Mouse (Mus musculus): ENCODE measurements around the gene Wdr12. TPM values are rescaled to one million over a fixed set of nuclear protein-coding genes. Genes with fewer than 3 reads are reported as not detected.
A peak's percentile ranks its signal among the peaks of the same experiment; 100 is the strongest.

Gene Wdr12
- total and polyA plus RNA-seq, 3 experiments, result 82.7 to 420 (median 94.4) TPM

DNA sequence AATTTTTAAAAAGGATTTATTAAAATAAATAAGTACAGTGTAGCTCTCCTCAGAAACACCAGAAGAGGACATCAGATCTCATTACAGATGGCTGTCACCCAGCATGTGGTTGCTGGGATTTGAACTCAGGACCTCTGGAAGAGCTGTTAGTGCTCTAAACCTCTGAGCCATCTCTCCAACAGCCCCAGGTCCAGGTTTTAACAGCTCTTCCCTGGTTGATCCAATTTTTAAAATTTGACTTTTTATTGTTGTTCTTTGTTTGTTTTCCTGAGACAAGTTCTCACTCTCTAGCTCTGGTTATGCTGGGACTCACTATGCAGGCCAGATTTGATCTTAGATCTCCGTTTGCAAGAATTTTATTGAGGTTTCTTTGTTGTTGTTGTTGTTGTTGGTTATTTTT, 53.9 kb downstream of the Wdr12 start:
- H3K9ac ChIP-seq (ENCODE audit: control insufficient read depth, low read depth, low read length, poor library complexity, severe bottlenecking), result no peak overlapping the region
- no peaks in the 10 kb centered on the region; a peak in 1 of 4 replicates for H3K36me3 ChIP-seq (ENCODE audit: control insufficient read depth in 1 of 2, insufficient read depth in 2 of 2, low read length in 2 of 2)
- DNase-seq (ENCODE audit: low read depth, low spot score), result no peak
- H3K4me3 ChIP-seq (ENCODE audit: control insufficient read depth in 1 of 2, insufficient read depth in 1 of 2, low read depth in 2 of 2, low read length in 2 of 2), result no peak overlapping the region
- no peaks in the 10 kb centered on the region; the same call in 1 of the 2 replicates for H3K79me2 ChIP-seq (ENCODE audit: control insufficient read depth, insufficient read depth, low read length, poor library complexity)
- H3K27me3 ChIP-seq (ENCODE audit: control insufficient read depth in 1 of 2, insufficient read depth in 2 of 2, low read length in 2 of 2), result peaks cover 2 to 5% of the 10 kb centered on the region in 2 experiments; a peak in 3 of 4 replicates
- no peak overlapping the region for H3K27ac ChIP-seq (ENCODE audit: control insufficient read depth, low read depth, low read length)
- 0 out of 4 replicates have a peak, but pooled peaks cover 2 to 3% of the 10 kb centered on the region in 2 experiments for H3K4me1 ChIP-seq (ENCODE audit: control insufficient read depth in 1 of 2, insufficient read depth in 2 of 2, low read length in 2 of 2)
- H3K9me3 ChIP-seq (replicated peaks; ENCODE audit: insufficient read depth, low read length), result no peaks in the 10 kb centered on the region
- TF ChIP-seq MYC (IDR thresholded peaks at IDR 0.05; ENCODE audit: low read depth, low read length) (no peak), TBP (IDR thresholded peaks at IDR 0.05; ENCODE audit: low read depth, low read length) (peak; percentile 96), USF2 (IDR thresholded peaks at IDR 0.05; ENCODE audit: borderline replicate concordance in 1 of 2, insufficient read depth in 1 of 2, low read depth in 1 of 2, low read length in 2 of 2) (no peak)

DNA sequence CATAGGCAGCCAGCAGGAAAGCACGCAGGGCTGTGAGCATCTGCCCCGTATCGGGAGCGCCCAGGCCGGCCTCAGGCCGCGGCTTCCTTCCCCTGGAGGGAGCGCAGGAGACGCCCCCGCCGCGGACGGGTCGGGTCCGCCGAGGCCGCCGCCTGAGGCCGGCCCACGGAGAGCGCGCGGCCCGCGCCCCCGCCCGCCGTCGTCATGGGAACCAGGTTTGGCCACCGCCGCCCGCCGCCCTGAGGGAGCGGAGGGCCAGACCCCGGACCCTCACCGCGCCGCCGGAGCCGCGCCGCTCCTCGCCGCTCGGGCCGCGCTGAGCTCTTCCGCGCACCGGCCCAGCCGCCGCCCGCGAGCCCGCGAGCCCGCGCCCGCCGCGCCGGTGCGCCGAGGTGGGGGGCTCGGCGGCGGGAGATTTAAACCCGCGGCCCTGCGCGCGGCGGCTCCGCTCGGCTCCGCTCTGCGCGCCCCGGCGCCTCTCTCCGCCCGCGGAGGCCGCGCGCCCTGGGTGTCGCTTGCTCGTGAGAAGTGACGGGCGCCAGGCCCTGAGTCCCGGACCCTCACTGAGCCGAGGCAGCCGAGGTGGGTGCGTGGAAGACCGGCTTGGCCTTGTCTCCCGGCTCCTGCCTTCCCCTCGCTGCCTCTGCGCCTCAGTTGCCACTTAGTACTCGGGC, 55.5 kb downstream of the Wdr12 start, which contains the start of gene Ica1l:
Gene Ica1l (minus strand): TSS at position 389 of the 674 bp plus-strand sequence.
- Histone ChIP-seq H3K9me3 (replicated peaks; ENCODE audit: insufficient read depth, low read length) (no peaks in the 10 kb centered on the region), H3K27ac (ENCODE audit: control insufficient read depth, low read depth, low read length) (0 out of 2 replicates have a peak within 1 kb of the TSS, but pooled peaks have one; percentile 12), H3K4me3 (ENCODE audit: control insufficient read depth in 1 of 2, insufficient read depth in 1 of 2, low read depth in 2 of 2, low read length in 2 of 2) (peak within 1 kb of the TSS; percentile 82 to 98), H3K27me3 (ENCODE audit: control insufficient read depth in 1 of 2, insufficient read depth in 2 of 2, low read length in 2 of 2) (peaks cover 2 to 5% of the 10 kb centered on the region in 2 experiments; a peak in 3 of 4 replicates), H3K36me3 (ENCODE audit: control insufficient read depth in 1 of 2, insufficient read depth in 2 of 2, low read length in 2 of 2) (no peaks in the 10 kb centered on the region; a peak in 1 of 4 replicates), H3K4me1 (ENCODE audit: control insufficient read depth in 1 of 2, insufficient read depth in 2 of 2, low read length in 2 of 2) (0 out of 4 replicates have a peak, but pooled peaks cover 2 to 3% of the 10 kb centered on the region in 2 experiments), H3K79me2 (ENCODE audit: control insufficient read depth, insufficient read depth, low read length, poor library complexity) (no peaks in the 10 kb centered on the region; the same call in 1 of the 2 replicates), H3K9ac (ENCODE audit: control insufficient read depth, low read depth, low read length, poor library complexity, severe bottlenecking) (peak within 1 kb of the TSS; percentile 77)
- DNase-seq (ENCODE audit: low read depth, low spot score), result peak; percentile 59
- TF ChIP-seq POLR2AphosphoS2 (IDR thresholded peaks at IDR 0.05; ENCODE audit: low read length), result no peak
- peak; percentile 85 for TF ChIP-seq UBTF (IDR thresholded peaks at IDR 0.05; ENCODE audit: borderline replicate concordance, insufficient read depth, low read depth, low read length)
- TF ChIP-seq MYB (IDR thresholded peaks at IDR 0.05; ENCODE audit: low read depth, low read length), result no peak
- no peak for TF ChIP-seq HCFC1 (IDR thresholded peaks at IDR 0.05; ENCODE audit: low read depth, low read length)
- TF ChIP-seq ZMIZ1 (IDR thresholded peaks at IDR 0.05; ENCODE audit: low read depth, low read length), result no peak
- TF ChIP-seq POLR2A (IDR thresholded peaks at IDR 0.05; ENCODE audit: control insufficient read depth in 1 of 2, insufficient read depth in 1 of 2, low read depth in 1 of 2, low read length in 2 of 2, poor library complexity in 1 of 2), result 0 out of 4 replicates have a peak, but pooled peaks of 1 of the 2 experiments have one; percentile 44
- TF ChIP-seq JUND (IDR thresholded peaks at IDR 0.05; ENCODE audit: low read depth, low read length), result no peak
- TF ChIP-seq NRF1 (IDR thresholded peaks at IDR 0.05; ENCODE audit: insufficient read depth, low read depth, low read length, poor library complexity, severe bottlenecking), result no peak
- TF ChIP-seq ELF1 (IDR thresholded peaks at IDR 0.05; ENCODE audit: low read depth, low read length), result no peak
- no peak for TF ChIP-seq MAFK (IDR thresholded peaks at IDR 0.05; ENCODE audit: borderline replicate concordance, low read depth, low read length)
- peak; percentile 26; the same call in 1 of the 2 replicates for TF ChIP-seq MAZ (IDR thresholded peaks at IDR 0.05; ENCODE audit: low read depth, low read length)
- no peak for TF ChIP-seq EP300 (IDR thresholded peaks at IDR 0.05; ENCODE audit: low read depth in 1 of 2, low read length in 2 of 2)
- no peak for TF ChIP-seq ZKSCAN1 (IDR thresholded peaks at IDR 0.05; ENCODE audit: low read depth, low read length)
- TF ChIP-seq MEF2A (IDR thresholded peaks at IDR 0.05; ENCODE audit: extremely low read depth, insufficient replicate concordance, low read depth, low read length, poor library complexity, severe bottlenecking), result no peak
- TF ChIP-seq KAT2A (conservative IDR thresholded peaks at IDR 0.05; ENCODE audit: low read depth, low read length), result no peak
- no peak for TF ChIP-seq POLR2AphosphoS5 (IDR thresholded peaks at IDR 0.05; ENCODE audit: borderline replicate concordance, low read depth, low read length)
- no peak for TF ChIP-seq CTCF (IDR thresholded peaks at IDR 0.05 in 2 of 3, conservative IDR thresholded peaks at IDR 0.05 in 1 of 3; ENCODE audit: control insufficient read depth in 1 of 3, insufficient read depth in 1 of 3, low read depth in 2 of 3, low read length in 3 of 3, poor library complexity in 1 of 3, severe bottlenecking in 1 of 3)
- no peak for TF ChIP-seq NELFE (IDR thresholded peaks at IDR 0.05; ENCODE audit: low read depth, low read length)
- TF ChIP-seq SMC3 (IDR thresholded peaks at IDR 0.05; ENCODE audit: low read depth, low read length), result no peak
- no peak for TF ChIP-seq SIN3A (IDR thresholded peaks at IDR 0.05; ENCODE audit: low read length)
- TF ChIP-seq ZNF384 (IDR thresholded peaks at IDR 0.05; ENCODE audit: low read depth, low read length), result no peak
- no peak for TF ChIP-seq GATA1 (IDR thresholded peaks at IDR 0.05; ENCODE audit: low read depth, low read length)

Data from MEL (cell line).